Mouse (Mus musculus): ENCODE measurements at regions not wholly inside any gene's neighbourhood (a gene's known extent, or its start where the extent isn't known, plus 50 kb on each side); places are given as distances from the start of the nearest gene placed in this dataset.
A peak's percentile ranks its signal among the peaks of the same experiment; 100 is the strongest.

- no peak for DNase-seq (ENCODE audit: low spot score in 2 of 2)
These were observed 149.3 kb upstream of the Kazn start for GRCm38 (mm10) chr4:142388476-142388875.

- DNase-seq (ENCODE audit: low spot score in 2 of 2), result no peak
These were observed 142.0 kb upstream of the Kazn start for GRCm38 (mm10) chr4:142381168-142381567.

DNA sequence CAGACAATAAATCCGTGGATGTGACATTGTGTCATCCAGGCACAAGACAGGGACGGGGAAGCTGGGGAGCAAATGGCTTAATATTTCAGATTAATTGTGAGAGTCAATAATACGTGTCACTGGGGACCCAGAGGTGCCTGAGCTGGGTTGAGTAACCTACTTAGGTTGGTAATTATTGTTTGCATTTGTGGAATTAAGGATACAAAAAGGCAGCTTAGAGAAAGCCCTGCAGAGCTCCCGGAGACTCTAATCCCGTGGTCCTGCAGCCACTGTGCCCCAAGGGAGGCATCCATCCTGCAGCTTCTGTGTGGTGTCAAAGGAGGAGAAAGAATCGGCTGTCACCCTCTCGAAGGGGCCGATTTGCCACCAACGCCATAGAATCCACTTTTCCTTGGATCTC lies 139.3 kb upstream of the Kazn start:
- DNase-seq (ENCODE audit: low spot score in 2 of 2), result no peak

GRCm38 (mm10) chr4:142367774-142368173 lies 128.6 kb upstream of the Kazn start:
- DNase-seq (ENCODE audit: low spot score in 2 of 2), result no peak

GRCm38 (mm10) chr4:142362071-142362470 lies 122.9 kb upstream of the Kazn start:
- DNase-seq (ENCODE audit: low spot score in 2 of 2), result no peak

- DNase-seq (ENCODE audit: low spot score in 2 of 2), result no peak
These were observed 119.7 kb upstream of the Kazn start for GRCm38 (mm10) chr4:142358866-142359265.

DNA sequence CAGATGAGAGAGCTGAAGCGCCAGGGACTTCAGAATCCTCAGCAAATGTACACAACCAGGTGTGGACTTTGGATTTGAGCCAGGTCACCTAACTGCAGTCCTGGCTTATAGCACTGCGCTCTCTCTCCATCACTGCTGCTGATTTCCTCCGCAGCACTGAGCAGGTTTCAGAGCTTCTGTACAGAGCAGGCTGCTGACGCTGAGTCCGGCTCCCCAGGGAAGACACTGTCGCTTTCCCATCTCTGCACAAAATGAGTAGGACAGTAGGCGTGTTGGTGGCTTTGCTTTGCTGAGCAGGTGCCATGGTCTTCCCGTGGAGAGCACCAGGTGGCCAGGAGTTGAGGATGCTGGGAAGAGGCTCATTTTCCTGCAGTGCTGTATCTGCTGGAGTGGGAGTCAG lies 116.2 kb upstream of the Kazn start:
- no peak for DNase-seq (ENCODE audit: low spot score in 2 of 2)

DNA sequence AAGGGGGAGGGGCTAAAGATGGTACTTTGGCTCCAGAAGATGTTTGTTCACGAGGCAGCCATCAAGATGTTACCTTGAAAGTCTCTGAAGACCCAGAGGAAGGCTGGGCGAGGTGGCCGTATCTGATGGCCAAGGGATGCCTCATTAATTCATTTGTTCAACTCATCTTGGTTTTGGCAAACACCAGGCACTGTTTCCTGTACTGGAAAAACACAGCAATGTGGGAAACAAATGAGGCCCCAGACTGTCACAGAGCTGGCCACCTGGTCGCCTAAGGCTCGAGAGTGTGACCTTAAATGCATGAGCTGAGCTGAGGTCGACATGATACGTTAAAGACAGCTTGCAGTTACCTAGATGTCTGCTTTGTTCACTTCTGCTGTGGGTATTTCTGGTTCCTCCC lies 114.3 kb upstream of the Kazn start:
- DNase-seq (ENCODE audit: low spot score in 2 of 2), result no peak

DNA sequence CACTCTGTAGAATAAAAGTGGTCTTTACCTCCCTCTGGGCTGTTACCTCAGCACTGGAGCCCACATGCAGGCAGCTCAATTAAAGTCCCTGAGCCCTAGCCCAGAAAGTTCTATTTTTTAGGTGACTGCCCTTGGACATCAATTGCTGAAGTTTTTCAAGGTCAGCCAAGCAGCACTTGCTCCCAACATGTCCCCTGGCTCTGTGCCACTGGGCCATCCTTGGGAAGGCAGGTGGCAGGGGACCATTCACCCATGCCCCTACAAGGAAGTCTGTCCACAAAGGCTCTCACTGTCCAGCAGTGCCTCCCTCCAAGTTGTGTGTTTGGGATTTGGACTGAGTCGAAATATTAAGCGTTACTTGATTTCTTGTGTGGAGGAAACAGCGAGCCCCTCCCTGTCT lies 112.6 kb upstream of the Kazn start:
- no peak for DNase-seq (ENCODE audit: low spot score in 2 of 2)

DNA sequence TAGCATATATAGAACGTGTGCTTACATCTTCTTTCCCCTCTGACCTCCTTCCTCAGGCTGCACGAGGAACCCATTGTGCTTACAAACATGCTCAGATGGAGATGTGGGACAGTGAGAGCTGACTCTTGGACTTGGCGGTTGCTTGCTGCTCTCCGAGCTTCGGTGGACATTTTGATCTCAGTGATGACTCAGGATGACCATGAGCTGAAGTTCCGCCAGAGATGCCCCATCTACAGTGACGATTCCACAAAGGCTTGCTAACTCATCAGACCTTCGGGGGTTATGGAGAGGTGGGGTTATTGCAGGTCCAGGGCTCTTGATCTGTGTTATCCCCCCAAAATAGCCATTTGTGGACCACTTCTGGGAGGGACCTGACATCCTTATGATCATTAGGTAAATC lies 111.8 kb upstream of the Kazn start:
- no peak for DNase-seq (ENCODE audit: low spot score in 2 of 2)

DNA sequence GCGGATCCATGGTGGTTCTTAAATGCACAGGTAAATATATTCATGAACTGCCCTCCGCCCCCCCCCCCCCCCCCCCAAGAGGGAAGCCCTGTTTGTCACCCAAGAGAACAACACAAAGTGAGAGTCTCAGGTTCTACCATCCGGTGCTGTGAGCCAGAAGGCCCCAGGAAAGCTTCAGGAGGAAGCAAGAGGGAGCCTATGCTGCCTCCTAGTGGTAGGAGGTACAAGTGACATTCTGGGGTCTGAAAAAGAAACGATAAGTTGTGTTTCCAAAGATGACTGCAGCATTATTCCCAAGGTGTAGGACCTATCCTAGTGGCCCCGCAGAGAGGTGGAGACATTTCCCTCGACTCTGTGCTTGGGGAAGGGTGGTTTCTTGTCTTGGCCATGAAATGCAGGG lies 109.7 kb upstream of the Kazn start:
- DNase-seq (ENCODE audit: low spot score in 2 of 2), result peak in 1 of 2 experiments; percentile 25

DNA sequence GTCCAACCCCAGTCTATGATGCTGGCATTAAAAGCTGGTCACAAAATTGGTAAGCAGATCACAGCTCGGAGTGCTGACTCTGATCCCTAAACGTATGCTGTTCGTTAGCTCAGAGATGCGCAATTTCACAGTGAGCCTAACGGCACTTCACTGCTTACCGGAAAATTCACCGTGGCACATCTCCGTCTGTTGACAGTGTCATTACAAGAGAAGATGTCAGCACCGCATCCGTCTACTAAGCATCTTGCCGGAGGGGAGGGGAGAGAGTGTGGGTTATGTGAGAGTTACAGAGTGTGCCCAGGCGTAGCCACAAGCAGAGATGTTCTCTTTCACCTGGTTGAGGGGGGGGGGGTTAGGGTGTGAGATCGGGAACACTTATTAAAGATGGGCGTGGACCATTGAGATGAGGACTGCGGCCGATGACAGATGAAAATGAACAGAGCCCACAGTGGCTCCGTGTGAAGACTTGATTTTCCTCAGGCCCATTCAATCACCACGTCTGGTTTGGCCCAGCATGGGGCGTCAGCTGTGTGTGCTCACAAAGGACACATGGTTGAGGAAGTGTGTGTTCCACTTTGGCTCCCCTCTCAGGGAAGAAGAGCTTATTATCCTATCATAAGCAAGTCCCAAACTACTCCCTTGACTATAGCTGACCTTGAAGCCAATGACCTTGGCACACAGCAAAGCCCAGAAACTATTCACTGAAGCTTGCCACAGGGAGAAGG lies 103.4 kb upstream of the Kazn start:
- DNase-seq (ENCODE audit: low spot score in 2 of 2), result no peak

GRCm38 (mm10) chr4:142341305-142341704 lies 102.1 kb upstream of the Kazn start:
- no peak for DNase-seq (ENCODE audit: low spot score in 2 of 2)

DNA sequence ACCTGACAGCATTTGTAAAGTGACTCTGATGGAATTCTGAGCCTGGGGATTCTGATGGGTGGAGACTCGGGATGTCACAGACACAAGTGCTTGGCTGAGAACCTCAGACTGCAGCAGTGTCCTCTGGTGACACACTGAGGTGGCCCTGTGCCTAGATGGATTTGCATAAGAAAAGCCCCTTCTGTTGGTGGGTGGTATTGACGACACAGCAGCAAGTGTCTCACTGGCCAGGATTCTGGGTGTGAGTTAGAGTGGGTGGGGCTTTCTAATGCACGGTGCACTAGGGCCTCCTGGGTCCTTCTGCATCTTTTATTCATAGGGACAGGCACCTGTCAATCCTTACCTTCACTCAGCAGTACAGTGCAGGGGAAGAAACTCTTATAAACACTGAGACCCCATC lies 100.9 kb upstream of the Kazn start:
- DNase-seq (ENCODE audit: low spot score in 2 of 2), result no peak

DNA sequence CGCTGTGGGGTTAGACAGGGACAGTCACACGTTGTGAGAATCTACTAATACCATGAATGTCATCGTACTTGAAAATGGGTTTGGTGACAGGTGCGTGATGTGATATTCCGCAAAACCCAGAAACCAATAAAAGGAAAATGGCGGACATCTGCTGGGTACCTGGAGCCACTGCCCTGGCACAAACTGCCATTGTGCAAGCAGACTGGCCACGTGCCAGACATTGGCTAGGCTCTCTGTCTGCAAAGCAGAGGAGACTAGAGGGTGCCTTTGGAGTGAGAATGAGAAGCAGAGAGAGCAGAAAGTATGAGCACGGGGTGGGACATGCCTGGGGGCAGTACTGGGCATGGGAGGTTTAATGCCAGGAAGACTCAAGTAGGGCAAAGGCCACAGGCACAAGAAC lies 98.5 kb upstream of the Kazn start:
- DNase-seq (ENCODE audit: low spot score in 2 of 2), result no peak

GRCm38 (mm10) chr4:142336943-142337342 lies 97.7 kb upstream of the Kazn start:
- DNase-seq (ENCODE audit: low spot score in 2 of 2), result peak; percentile 7 to 22

DNA sequence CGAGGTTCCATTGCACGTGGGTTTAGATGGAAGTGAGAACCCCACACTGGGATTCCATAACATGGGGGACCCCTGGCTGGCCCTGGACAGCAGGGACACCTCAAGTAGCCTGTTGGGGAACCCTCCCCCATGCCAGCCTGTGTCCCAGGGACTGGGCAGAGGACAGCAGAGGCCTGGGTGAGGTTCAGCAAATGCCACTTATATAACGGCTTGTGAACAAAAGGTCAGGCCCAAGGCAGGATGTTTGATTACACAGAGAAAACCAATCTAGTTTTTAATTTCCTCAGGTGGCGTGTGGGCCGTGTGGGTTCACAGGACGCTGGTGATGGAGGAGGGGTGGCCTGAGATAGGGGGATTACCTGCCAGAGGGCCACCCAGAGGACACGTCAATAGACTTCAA lies 94.9 kb upstream of the Kazn start:
- no peak for DNase-seq (ENCODE audit: low spot score in 2 of 2)

DNA sequence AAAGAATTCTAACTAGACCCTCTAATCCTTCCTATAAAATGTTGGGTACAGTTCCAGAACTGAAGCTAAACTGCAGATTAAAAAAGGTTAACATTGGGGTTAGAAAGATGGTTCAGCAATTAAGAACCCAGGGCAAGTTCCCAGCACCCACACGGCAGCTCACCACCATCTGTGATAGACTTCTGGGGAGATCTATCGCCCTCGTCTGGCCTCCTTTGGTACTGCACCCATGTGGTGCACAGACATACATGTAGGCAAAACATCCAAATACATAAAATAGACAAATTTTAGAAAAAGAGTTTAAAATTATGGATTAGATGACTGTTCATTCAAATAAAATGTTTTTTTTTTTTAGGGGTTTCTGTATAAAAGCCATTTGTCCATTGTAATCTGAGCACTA lies 91.4 kb upstream of the Kazn start:
- DNase-seq (ENCODE audit: low spot score in 2 of 2), result no peak

DNA sequence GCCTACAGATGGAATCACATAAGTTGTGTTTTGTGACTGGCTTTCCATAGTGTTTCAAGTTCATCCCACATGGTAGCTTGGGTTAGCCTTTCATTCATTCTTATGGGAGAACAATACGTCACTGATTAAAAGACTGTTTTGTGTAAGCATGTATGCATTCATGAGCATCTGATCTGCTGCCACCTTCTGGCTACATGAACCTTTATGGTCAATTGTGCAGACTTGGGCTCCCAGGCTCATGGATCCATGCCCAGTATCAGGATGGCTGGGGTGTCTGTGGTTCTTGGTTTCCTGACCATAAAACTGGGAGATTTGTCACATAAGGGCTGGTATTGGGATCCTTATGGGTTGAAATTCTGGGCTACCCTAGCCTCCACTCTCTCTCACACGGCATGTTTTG lies 90.4 kb upstream of the Kazn start:
- no peak for DNase-seq (ENCODE audit: low spot score in 2 of 2)

GRCm38 (mm10) chr4:142326511-142326910 lies 87.3 kb upstream of the Kazn start:
- DNase-seq (ENCODE audit: low spot score in 2 of 2), result no peak

GRCm38 (mm10) chr4:142321209-142321863 lies 82.1 kb upstream of the Kazn start:
- DNase-seq (ENCODE audit: low spot score in 2 of 2), result no peak

GRCm38 (mm10) chr4:142310282-142310681 lies 71.1 kb upstream of the Kazn start:
- DNase-seq (ENCODE audit: low spot score in 2 of 2), result no peak

- no peak for DNase-seq (ENCODE audit: low spot score in 2 of 2)
These were observed 69.1 kb upstream of the Kazn start for GRCm38 (mm10) chr4:142308271-142308670.

DNA sequence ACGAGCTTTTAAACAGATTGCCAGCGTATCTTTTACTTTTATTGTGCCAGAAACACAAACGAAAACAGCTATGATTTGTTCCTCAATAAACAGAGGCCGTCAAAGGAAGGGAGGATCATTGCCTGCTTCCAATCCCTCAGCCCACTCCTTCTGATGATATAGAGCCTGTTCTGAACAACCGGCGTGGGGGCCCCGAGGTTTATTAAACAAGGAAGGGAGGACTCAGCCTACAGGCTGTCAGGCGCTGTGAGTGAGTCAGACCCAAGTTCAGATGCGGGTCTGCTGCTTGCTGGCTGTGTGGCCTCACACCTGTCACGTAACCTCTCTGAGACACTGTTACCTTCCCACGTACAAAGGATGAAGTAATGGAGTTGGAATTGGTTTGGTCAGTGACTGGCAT lies 68.1 kb upstream of the Kazn start:
- no peak for DNase-seq (ENCODE audit: low spot score in 2 of 2)
